In the genomic region with DNA sequence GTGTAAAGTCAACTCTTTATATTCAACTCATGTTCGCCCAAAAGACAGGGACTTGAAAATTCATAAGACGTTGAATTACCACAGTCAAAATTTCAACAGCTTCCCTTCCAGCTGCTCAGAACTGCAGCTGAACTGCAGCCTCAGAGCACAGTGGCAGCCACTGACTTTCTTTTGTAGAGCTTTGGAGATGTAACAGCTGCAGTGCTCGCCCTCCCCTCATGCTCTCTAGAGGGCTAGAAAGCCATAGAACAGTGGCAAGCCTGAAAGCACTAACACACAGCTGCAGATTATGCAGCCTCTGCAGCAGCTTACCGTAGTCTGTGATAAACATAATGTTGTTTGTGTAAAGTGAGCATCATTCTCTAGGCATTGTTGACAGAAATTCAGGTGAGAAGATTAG, we compare ENCODE assay signal across 10 mouse cellular contexts.
DNase-seq lines count a peak whose midpoint lies in the region; ATAC-seq and TF ChIP-seq lines count a peak whose summit lies in the region.
"Had no signal": no experiment of that assay in that cellular context is flagged by ENCODE, and none has a peak within 500 bp of the region (broad histone marks: within the 10 kb centered on the region; RNA-seq: fewer than 3 reads in every experiment).

No protein-coding gene starts in this region.

- H3K9me3 ChIP-seq in forebrain, postnatal 0 days (ENCODE audit: low read length) = no peaks in the 10 kb centered on the region
- H3K9me3 ChIP-seq in neural tube, embryonic 15.5 days (replicated peaks) = no peaks in the 10 kb centered on the region

- H3K36me3 ChIP-seq in forebrain, postnatal 0 days (ENCODE audit: insufficient read depth) = no peaks in the 10 kb centered on the region
- H3K36me3 ChIP-seq in neural tube, embryonic 15.5 days = no peaks in the 10 kb centered on the region

- peak; percentile 97 for ATAC-seq in forebrain, postnatal 0 days
- ATAC-seq in neural tube, embryonic 15.5 days (ENCODE audit: low FRiP score) = peak; percentile 93

- H3K4me3 ChIP-seq in forebrain, postnatal 0 days (ENCODE audit: low read depth, low read length) = no peak overlapping the region
- H3K4me3 ChIP-seq in neural tube, embryonic 15.5 days (replicated peaks) = no peak overlapping the region

- H3K27ac ChIP-seq in forebrain, postnatal 0 days (ENCODE audit: low read depth, low read length) = no peak overlapping the region
- no peak overlapping the region for H3K27ac ChIP-seq in neural tube, embryonic 15.5 days (replicated peaks)

- WGBS in forebrain, postnatal 0 days = 44% methylated on average over 4 of the region's 4 CpGs
- 47% methylated on average over 4 of the region's 4 CpGs for WGBS in neural tube, embryonic 15.5 days

- no peaks in the 10 kb centered on the region for H3K4me1 ChIP-seq in forebrain, postnatal 0 days (ENCODE audit: insufficient read depth)
- no peaks in the 10 kb centered on the region for H3K4me1 ChIP-seq in neural tube, embryonic 15.5 days

- TF ChIP-seq CTCF in forebrain, postnatal 0 days (IDR thresholded peaks at IDR 0.05; ENCODE audit: low read depth) = no peak

- H3K4me2 ChIP-seq in forebrain, postnatal 0 days (ENCODE audit: low read depth) = no peak overlapping the region
- no peak overlapping the region for H3K4me2 ChIP-seq in neural tube, embryonic 15.5 days

- no peaks in the 10 kb centered on the region for H3K27me3 ChIP-seq in forebrain, postnatal 0 days (ENCODE audit: insufficient read depth, low read length)
- H3K27me3 ChIP-seq in neural tube, embryonic 15.5 days (replicated peaks) = no peaks in the 10 kb centered on the region

- peak; percentile 23 to 24 for DNase-seq in kidney, postnatal 4 days
- no peak for DNase-seq in kidney, postnatal 36 days
- DNase-seq in embryo, embryonic 10.5 days (ENCODE audit: low spot score) = peak; percentile 5
- peak; percentile 48 for DNase-seq in forebrain, postnatal 0 days
- no peak for DNase-seq in spleen, adult 18-20 months
- DNase-seq in c-Kit-positive CD71-positive TER-119-positive erythroid progenitor cells, embryonic 14.5 days (ENCODE audit: low spot score) = no peak
- DNase-seq: adrenal gland, postnatal 10 days; cerebellum, postnatal 25 days; lung, postnatal 14 days had no signal

- no peak overlapping the region for H3K9ac ChIP-seq in forebrain, postnatal 0 days
- H3K9ac ChIP-seq in neural tube, embryonic 15.5 days (replicated peaks) = no peak overlapping the region

Comparison
In these comparisons a context has a peak if more than half of its experiments do, and no peak if none do; other contexts are left out.
1. DNase-seq: peak in kidney, postnatal 4 days (2 of 2), embryo, embryonic 10.5 days (single experiment) and forebrain, postnatal 0 days (single experiment); none in kidney, postnatal 36 days (0 of 2), spleen, adult 18-20 months (0 of 2) and c-Kit-positive CD71-positive TER-119-positive erythroid progenitor cells, embryonic 14.5 days (single experiment).